Mouse (Mus musculus): ENCODE results near the gene Rc3h1. TPM values are rescaled to one million over a fixed set of nuclear protein-coding genes. Genes with fewer than 3 reads are reported as not detected.
A peak's percentile ranks its signal among the peaks of the same experiment; 100 is the strongest.

Gene Rc3h1
- polyA plus RNA-seq, 1 experiment = 12.3 TPM

DNA sequence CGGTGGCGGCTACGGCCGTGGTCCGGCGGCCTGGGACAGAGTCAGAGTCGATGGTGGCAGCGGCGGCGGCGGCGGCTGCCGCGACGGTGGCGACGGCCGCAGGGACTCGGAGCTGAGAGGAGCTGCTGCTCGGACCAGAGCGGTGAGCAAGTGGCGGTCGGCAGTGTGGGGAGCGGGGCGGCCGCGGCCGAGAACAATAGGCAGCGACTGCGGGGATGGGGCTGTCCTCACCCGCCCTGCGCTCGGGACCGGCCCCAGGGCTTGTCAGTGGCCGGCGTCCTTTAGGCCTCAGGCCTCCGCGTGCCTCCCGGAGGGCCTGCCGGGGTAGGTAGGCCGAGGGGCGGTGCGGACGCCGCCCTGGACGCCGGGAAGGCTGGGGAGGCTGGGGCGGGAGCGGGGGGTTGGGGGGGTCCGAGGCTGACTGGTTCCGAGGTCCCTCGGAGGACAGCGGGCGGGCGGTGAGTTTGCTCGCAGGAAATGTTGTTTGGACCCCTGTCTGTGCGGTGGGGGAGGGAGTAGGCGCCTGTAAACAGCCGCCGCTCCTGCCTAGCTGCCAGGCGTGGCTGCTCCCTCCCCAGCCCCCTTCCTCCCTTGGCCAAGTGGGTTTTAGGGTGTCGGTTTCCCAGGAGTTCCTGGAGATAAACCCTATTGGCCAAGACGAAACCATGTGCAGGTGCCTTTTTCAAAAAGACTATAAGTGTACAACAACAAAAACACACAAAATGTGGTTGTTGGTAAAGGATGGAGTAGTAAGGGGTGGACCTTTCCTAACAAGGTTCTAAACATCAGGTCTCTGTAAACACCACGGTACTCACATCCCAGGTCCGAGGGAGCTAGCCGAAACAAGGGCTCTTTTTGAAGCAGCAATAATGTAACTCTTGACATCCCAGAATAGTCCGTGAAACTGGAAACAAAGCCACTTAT lies 602 bp downstream of the Rc3h1 start:
- no peaks in the 10 kb centered on the region; the same call in 1 of the 2 replicates for H3K36me3 ChIP-seq (ENCODE audit: control insufficient read depth, insufficient read depth, low read length)
- no peaks in the 10 kb centered on the region for H3K4me1 ChIP-seq (ENCODE audit: control insufficient read depth, insufficient read depth, insufficient read length, low read length)
- peak overlapping the region; percentile 66 for H3K27ac ChIP-seq (ENCODE audit: insufficient read depth, low read depth, low read length)
- H3K27me3 ChIP-seq (ENCODE audit: control insufficient read depth, insufficient read depth, low read length) = no peaks in the 10 kb centered on the region
- peak overlapping the region; percentile 92 for H3K4me3 ChIP-seq (ENCODE audit: low read depth, low read length)
- under 1% methylated on average over 66 of the region's 67 CpGs for WGBS
- TF ChIP-seq POLR2A (IDR thresholded peaks at IDR 0.05; ENCODE audit: low read depth, low read length) = no peak
- TF ChIP-seq CTCF (IDR thresholded peaks at IDR 0.05; ENCODE audit: extremely low read depth, insufficient read length, insufficient replicate concordance, low read depth, low read length) = no peak

DNA sequence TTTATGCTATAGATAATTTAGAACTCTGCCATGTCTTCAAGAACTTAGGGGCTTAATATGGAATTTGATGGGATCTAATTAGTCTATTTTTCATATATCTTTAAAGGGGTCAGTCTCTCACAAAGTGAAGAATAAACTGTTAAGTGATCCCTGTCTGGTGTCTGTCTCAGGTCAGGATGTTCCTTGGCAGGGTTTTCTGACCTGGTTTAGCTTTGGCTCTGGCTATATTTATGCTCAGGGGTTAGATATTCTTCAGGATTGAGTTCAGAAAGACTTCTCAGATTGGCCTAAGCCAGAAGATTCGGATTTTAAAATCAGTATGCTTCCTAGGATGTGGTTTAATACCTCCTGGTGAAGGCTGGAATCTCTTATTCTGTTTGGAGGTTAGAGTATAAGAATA lies 4.0 kb downstream of the Rc3h1 start:
- H3K4me3 ChIP-seq (ENCODE audit: low read depth, low read length) = no peak overlapping the region

DNA sequence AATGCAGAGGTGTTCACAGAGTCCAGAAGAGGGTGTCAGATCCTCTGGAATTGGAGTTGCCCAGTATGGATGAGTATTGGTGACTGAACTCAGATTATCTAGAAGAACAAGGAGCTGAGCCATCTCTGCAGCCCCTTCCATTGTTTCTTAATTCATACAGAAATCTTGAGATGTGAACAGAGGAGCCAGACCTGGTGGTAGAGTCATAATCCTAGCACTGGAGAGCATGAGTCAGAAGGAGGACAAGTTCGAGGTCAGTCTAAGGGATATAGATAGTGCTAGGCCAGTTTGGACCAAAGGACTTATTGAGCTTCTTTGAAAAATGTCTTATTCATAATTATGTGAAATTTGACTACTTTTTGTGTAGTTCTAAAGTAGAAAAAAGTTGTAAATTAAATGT lies 4.6 kb downstream of the Rc3h1 start:
- 50% methylated on average over 1 of the region's 1 CpGs for WGBS
- no peaks in the 10 kb centered on the region for H3K4me1 ChIP-seq (ENCODE audit: control insufficient read depth, insufficient read depth, insufficient read length, low read length)
- H3K27ac ChIP-seq (ENCODE audit: insufficient read depth, low read depth, low read length) = no peak overlapping the region
- no peak for TF ChIP-seq POLR2A (IDR thresholded peaks at IDR 0.05; ENCODE audit: low read depth, low read length)
- no peak for TF ChIP-seq CTCF (IDR thresholded peaks at IDR 0.05; ENCODE audit: extremely low read depth, insufficient read length, insufficient replicate concordance, low read depth, low read length)
- H3K36me3 ChIP-seq (ENCODE audit: control insufficient read depth, insufficient read depth, low read length) = no peaks in the 10 kb centered on the region; the same call in 1 of the 2 replicates
- H3K27me3 ChIP-seq (ENCODE audit: control insufficient read depth, insufficient read depth, low read length) = no peaks in the 10 kb centered on the region
- no peak overlapping the region for H3K4me3 ChIP-seq (ENCODE audit: low read depth, low read length)

More for the DNA sequence above, 4.0 kb downstream of the Rc3h1 start:
- 84% methylated on average over 1 of the region's 1 CpGs for WGBS
- no peak overlapping the region for H3K27ac ChIP-seq (ENCODE audit: insufficient read depth, low read depth, low read length)
- no peaks in the 10 kb centered on the region; the same call in 1 of the 2 replicates for H3K36me3 ChIP-seq (ENCODE audit: control insufficient read depth, insufficient read depth, low read length)
- no peaks in the 10 kb centered on the region for H3K27me3 ChIP-seq (ENCODE audit: control insufficient read depth, insufficient read depth, low read length)
- H3K4me1 ChIP-seq (ENCODE audit: control insufficient read depth, insufficient read depth, insufficient read length, low read length) = no peaks in the 10 kb centered on the region
- TF ChIP-seq POLR2A (IDR thresholded peaks at IDR 0.05; ENCODE audit: low read depth, low read length) (no peak), CTCF (IDR thresholded peaks at IDR 0.05; ENCODE audit: extremely low read depth, insufficient read length, insufficient replicate concordance, low read depth, low read length) (no peak)

DNA sequence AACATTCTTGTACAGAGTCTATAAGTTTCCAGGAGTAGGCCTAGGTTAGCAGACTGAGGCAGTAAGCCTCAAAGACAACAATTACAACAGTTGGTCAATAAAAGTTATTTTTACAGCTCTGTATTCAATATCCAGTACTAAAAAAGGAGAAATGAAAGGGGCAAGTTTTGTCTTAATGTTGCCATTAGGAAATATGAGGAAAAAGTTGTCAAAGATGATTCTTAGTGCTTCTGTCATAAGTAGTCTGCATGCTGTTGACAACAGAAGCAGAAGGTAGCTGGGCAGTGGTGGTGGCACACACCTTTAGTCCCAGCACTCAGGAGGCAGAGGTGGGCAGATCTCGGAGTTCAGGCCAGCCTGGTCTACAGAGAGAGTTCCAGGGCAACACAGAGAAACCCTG lies 13.2 kb downstream of the Rc3h1 start:
- TF ChIP-seq CTCF (IDR thresholded peaks at IDR 0.05; ENCODE audit: extremely low read depth, insufficient read length, insufficient replicate concordance, low read depth, low read length) = no peak
- no peak for TF ChIP-seq POLR2A (IDR thresholded peaks at IDR 0.05; ENCODE audit: low read depth, low read length)
- Histone ChIP-seq H3K4me3 (ENCODE audit: low read depth, low read length) (no peak overlapping the region), H3K27ac (ENCODE audit: insufficient read depth, low read depth, low read length) (no peak overlapping the region), H3K27me3 (ENCODE audit: control insufficient read depth, insufficient read depth, low read length) (no peaks in the 10 kb centered on the region), H3K4me1 (ENCODE audit: control insufficient read depth, insufficient read depth, insufficient read length, low read length) (no peaks in the 10 kb centered on the region), H3K36me3 (ENCODE audit: control insufficient read depth, insufficient read depth, low read length) (no peaks in the 10 kb centered on the region)
- 100% methylated on average over 1 of the region's 1 CpGs for WGBS

DNA sequence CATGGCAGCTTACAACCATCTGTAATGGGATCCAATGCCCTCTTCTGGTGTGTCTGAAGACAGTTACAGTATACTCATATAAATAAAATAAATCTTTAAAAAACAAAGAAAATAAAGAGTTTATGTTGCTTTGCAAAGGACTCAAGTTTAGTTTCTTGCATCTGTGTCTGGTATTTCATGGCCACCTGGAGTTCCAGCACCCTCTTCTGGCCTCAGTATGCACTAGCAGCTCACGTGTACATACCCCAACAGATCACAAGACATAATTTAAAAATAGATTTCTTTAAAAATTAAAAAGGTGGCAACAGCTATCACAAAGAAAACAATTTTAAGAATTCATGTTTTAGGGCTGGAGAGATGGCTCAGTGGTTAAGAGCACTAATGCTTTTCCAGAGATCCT lies 15.7 kb downstream of the Rc3h1 start:
- Histone ChIP-seq H3K27ac (ENCODE audit: insufficient read depth, low read depth, low read length) (no peak overlapping the region), H3K4me1 (ENCODE audit: control insufficient read depth, insufficient read depth, insufficient read length, low read length) (no peaks in the 10 kb centered on the region), H3K4me3 (ENCODE audit: low read depth, low read length) (no peak overlapping the region), H3K36me3 (ENCODE audit: control insufficient read depth, insufficient read depth, low read length) (no peaks in the 10 kb centered on the region), H3K27me3 (ENCODE audit: control insufficient read depth, insufficient read depth, low read length) (no peaks in the 10 kb centered on the region)
- TF ChIP-seq POLR2A (IDR thresholded peaks at IDR 0.05; ENCODE audit: low read depth, low read length) = no peak
- peak; percentile 18; the same call in 1 of the 2 replicates for TF ChIP-seq CTCF (IDR thresholded peaks at IDR 0.05; ENCODE audit: extremely low read depth, insufficient read length, insufficient replicate concordance, low read depth, low read length)
- 98% methylated on average over 1 of the region's 1 CpGs for WGBS

DNA sequence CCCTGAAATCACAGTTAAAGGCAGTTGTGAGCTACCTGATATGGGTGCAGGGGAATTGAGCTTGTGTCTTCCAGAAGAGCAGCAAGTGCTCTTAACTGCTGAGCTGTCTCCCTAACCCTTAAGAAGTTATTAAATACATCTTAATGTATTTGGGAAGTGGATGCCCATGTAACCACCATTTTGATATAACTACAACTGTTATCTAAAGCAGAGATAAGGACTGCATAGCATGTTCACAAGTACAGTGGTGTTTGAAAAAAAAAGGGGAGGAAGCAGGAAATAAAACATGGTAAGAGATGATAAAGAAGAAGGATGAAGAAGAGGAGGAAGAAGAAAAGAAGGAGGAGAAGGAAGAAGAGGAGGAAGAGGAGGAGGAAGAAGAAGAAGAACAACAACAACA lies 25.1 kb downstream of the Rc3h1 start:
- Histone ChIP-seq H3K27ac (ENCODE audit: insufficient read depth, low read depth, low read length) (no peak overlapping the region), H3K4me1 (ENCODE audit: control insufficient read depth, insufficient read depth, insufficient read length, low read length) (no peaks in the 10 kb centered on the region), H3K4me3 (ENCODE audit: low read depth, low read length) (no peak overlapping the region), H3K27me3 (ENCODE audit: control insufficient read depth, insufficient read depth, low read length) (no peaks in the 10 kb centered on the region), H3K36me3 (ENCODE audit: control insufficient read depth, insufficient read depth, low read length) (peaks cover 9% of the 10 kb centered on the region)
- no peak for TF ChIP-seq POLR2A (IDR thresholded peaks at IDR 0.05; ENCODE audit: low read depth, low read length)
- TF ChIP-seq CTCF (IDR thresholded peaks at IDR 0.05; ENCODE audit: extremely low read depth, insufficient read length, insufficient replicate concordance, low read depth, low read length) = no peak

DNA sequence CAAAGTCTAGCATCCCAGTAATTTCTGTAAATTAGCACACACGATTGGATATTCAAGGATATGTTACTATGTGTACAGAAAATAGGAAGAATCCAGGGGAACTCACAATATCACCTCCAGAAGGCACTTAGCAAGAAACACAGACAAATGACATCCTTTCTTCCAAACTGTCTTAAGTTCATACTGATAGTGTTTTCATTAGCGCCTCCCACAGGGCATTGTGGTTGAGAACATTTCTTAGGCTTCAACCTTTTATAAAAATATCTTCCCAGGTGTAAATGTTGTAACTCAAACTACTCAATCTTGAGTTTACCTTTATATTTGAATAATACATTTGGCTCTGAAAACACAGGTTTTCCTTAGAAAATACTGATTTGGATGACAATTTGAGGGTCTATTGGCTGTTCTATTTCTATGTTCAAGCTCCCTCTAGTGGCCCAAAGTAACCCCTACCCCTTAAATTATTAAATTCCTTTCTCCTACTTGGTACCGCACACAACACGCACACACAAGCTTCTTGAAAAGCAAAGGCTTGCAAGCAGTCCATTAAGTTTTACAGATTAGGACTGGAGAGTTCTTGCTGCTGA lies 27.8 kb downstream of the Rc3h1 start:
- Histone ChIP-seq H3K36me3 (ENCODE audit: control insufficient read depth, insufficient read depth, low read length) (peaks cover 20% of the 10 kb centered on the region), H3K27ac (ENCODE audit: insufficient read depth, low read depth, low read length) (no peak overlapping the region), H3K4me1 (ENCODE audit: control insufficient read depth, insufficient read depth, insufficient read length, low read length) (no peaks in the 10 kb centered on the region), H3K27me3 (ENCODE audit: control insufficient read depth, insufficient read depth, low read length) (no peaks in the 10 kb centered on the region), H3K4me3 (ENCODE audit: low read depth, low read length) (no peak overlapping the region)
- TF ChIP-seq POLR2A (IDR thresholded peaks at IDR 0.05; ENCODE audit: low read depth, low read length) (no peak), CTCF (IDR thresholded peaks at IDR 0.05; ENCODE audit: extremely low read depth, insufficient read length, insufficient replicate concordance, low read depth, low read length) (no peak)
- WGBS = 73% methylated on average over 4 of the region's 4 CpGs
